Mouse (Mus musculus) 3T3-L1 (cell line): ENCODE results near the gene Ccdc88a.
A peak's percentile ranks its signal among the peaks of the same experiment; 100 is the strongest.

Source experiments
- DNase-seq: peaks from one replicate; pipeline ENCODE4 v3.0.0-alpha.2; 2015; ENCODE audit warnings: low read depth, low spot score

The Ccdc88a gene

DNA sequence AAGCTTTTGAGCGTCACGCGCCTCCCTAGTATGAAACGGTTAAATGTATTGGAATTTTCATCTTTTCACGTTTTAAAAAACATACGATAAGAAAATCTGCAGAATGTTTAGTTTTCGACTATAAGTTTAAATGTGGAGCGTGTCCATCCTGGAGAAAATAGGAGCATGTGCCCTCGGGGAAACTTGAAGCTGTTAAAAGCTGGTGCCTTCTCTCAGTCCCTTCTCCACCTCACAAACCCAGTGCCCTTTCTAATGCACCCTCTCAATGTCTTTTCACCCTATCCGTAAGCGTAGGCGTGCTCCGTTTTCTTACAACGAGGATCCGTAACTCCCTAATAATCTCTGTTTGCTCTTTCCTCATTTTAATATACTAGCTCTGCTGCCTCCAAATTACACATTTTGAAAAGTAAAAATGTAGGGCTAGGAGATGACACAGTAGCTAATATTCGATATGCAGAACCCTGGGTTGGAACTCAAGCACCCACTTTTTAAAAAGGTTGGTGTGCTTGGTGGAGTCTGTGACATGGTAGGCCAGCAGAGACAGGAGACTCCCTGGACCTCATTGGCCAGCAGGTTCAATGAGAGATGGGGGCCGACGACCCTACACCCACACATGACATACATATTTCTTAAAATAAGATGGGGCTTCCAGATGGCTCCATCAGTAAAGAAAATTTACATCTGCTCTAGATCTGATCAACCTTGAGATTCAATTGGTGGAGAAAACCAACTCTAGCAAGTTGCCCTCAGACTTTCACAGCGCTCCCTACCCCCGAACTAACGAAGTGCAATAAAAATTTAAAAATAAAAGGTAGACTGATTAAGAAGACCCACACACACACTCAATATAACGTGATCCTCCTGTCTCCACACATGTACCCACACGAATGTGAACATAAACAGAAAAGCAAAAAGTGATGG, 175.3 kb downstream of the Ccdc88a start:
- no peak for DNase-seq

GRCm38 (mm10) chr11:29549425-29549778, 175.9 kb downstream of the Ccdc88a start:
- DNase-seq: peak; percentile 9
